Mouse (Mus musculus): ENCODE results near the gene 2210011C24Rik. TPM values are rescaled to one million over a fixed set of nuclear protein-coding genes. Genes with fewer than 3 reads are reported as not detected.

2210011C24Rik gene
- total RNA-seq, 2 experiments from 2014 or later = not detected

GRCm38 (mm10) chr8:83967701-83968100, 44.3 kb downstream of the 2210011C24Rik start:
- no peak for ATAC-seq (ENCODE audit: poor library complexity, severe bottlenecking)

GRCm38 (mm10) chr8:83964015-83964765, 47.8 kb downstream of the 2210011C24Rik start:
- no peak for ATAC-seq (ENCODE audit: poor library complexity, severe bottlenecking)

Other genes starting within 250 kb of the 2210011C24Rik start
- gene Adgrl1, start 112.1 kb downstream of the 2210011C24Rik start, total RNA-seq (2015) = 2.4 and 3.6 TPM in 2 replicates
- gene Adgrl1, start 112.1 kb downstream of the 2210011C24Rik start, total RNA-seq (2017) = 1.7 TPM in 2 replicates
- 0.09 and 0.31 TPM in 2 replicates for gene Gm10644, start 57.0 kb downstream of the 2210011C24Rik start, total RNA-seq (2015)
- 0.40 and 0.94 TPM in 2 replicates for gene Gm10644, start 57.0 kb downstream of the 2210011C24Rik start, total RNA-seq (2017)
- 87.3 and 95.0 TPM in 2 replicates for gene Asf1b, start 56.7 kb downstream of the 2210011C24Rik start, total RNA-seq (2015)
- gene Asf1b, start 56.7 kb downstream of the 2210011C24Rik start, total RNA-seq (2017) = 68.5 and 71.1 TPM in 2 replicates
- 19.6 and 21.6 TPM in 2 replicates for gene Prkaca, start 39.2 kb downstream of the 2210011C24Rik start, total RNA-seq (2015)
- 17.7 and 17.9 TPM in 2 replicates for gene Prkaca, start 39.2 kb downstream of the 2210011C24Rik start, total RNA-seq (2017)
- 63.0 and 69.1 TPM in 2 replicates for gene Samd1, start 14.5 kb downstream of the 2210011C24Rik start, total RNA-seq (2015)
- gene Samd1, start 14.5 kb downstream of the 2210011C24Rik start, total RNA-seq (2017) = 46.6 and 48.4 TPM in 2 replicates
- 0.16 TPM in 1 of 2 replicates, not detected in the other for gene 1700067K01Rik, start 10.7 kb downstream of the 2210011C24Rik start, total RNA-seq (2015)
- gene 1700067K01Rik, start 10.7 kb downstream of the 2210011C24Rik start, total RNA-seq (2017) = 0.41 TPM in 1 of 2 replicates, not detected in the other
- gene Palm3, start 9.3 kb upstream of the 2210011C24Rik start, total RNA-seq (2015) = not detected in 2 replicates
- gene Palm3, start 9.3 kb upstream of the 2210011C24Rik start, total RNA-seq (2017) = not detected in 2 replicates
- gene Il27ra, start 30.4 kb upstream of the 2210011C24Rik start, total RNA-seq (2015) = 1.5 and 2.2 TPM in 2 replicates
- 0.12 and 0.73 TPM in 2 replicates for gene Il27ra, start 30.4 kb upstream of the 2210011C24Rik start, total RNA-seq (2017)
- not detected in 2 replicates for gene Rln3, start 32.8 kb upstream of the 2210011C24Rik start, total RNA-seq (2015)
- gene Rln3, start 32.8 kb upstream of the 2210011C24Rik start, total RNA-seq (2017) = not detected in 2 replicates
- gene Gm10643, start 53.0 kb upstream of the 2210011C24Rik start, total RNA-seq (2015) = 1.0 and 1.4 TPM in 2 replicates
- gene Gm10643, start 53.0 kb upstream of the 2210011C24Rik start, total RNA-seq (2017) = 1.7 and 2.4 TPM in 2 replicates
- gene Rfx1, start 54.7 kb upstream of the 2210011C24Rik start, total RNA-seq (2015) = 9.9 and 10.6 TPM in 2 replicates
- gene Rfx1, start 54.7 kb upstream of the 2210011C24Rik start, total RNA-seq (2017) = 4.2 and 5.3 TPM in 2 replicates
- gene Dcaf15, start 92.6 kb upstream of the 2210011C24Rik start, total RNA-seq (2015) = 11.3 and 13.6 TPM in 2 replicates
- gene Dcaf15, start 92.6 kb upstream of the 2210011C24Rik start, total RNA-seq (2017) = 14.8 and 16.4 TPM in 2 replicates
- gene Podnl1, start 113.8 kb upstream of the 2210011C24Rik start, total RNA-seq (2015) = 0.21 and 0.65 TPM in 2 replicates
- 0.12 and 0.62 TPM in 2 replicates for gene Podnl1, start 113.8 kb upstream of the 2210011C24Rik start, total RNA-seq (2017)
- 9.0 and 12.9 TPM in 2 replicates for gene Cc2d1a, start 135.8 kb upstream of the 2210011C24Rik start, total RNA-seq (2015)
- gene Cc2d1a, start 135.8 kb upstream of the 2210011C24Rik start, total RNA-seq (2017) = 5.8 and 9.8 TPM in 2 replicates
- 0.07 and 0.09 TPM in 2 replicates for gene 4930432K21Rik, start 135.9 kb upstream of the 2210011C24Rik start, total RNA-seq (2015)
- gene 4930432K21Rik, start 135.9 kb upstream of the 2210011C24Rik start, total RNA-seq (2017) = 0.37 and 1.8 TPM in 2 replicates
- not detected in 2 replicates for gene Nanos3, start 173.0 kb upstream of the 2210011C24Rik start, total RNA-seq (2015)
- gene Nanos3, start 173.0 kb upstream of the 2210011C24Rik start, total RNA-seq (2017) = not detected in 2 replicates
- gene Zswim4, start 224.9 kb upstream of the 2210011C24Rik start, total RNA-seq (2015) = 6.2 and 6.5 TPM in 2 replicates
- gene Zswim4, start 224.9 kb upstream of the 2210011C24Rik start, total RNA-seq (2017) = 8.9 and 9.4 TPM in 2 replicates
- gene D8Ertd738e, start 237.5 kb upstream of the 2210011C24Rik start, total RNA-seq (2015) = 169 and 188 TPM in 2 replicates
- 99.7 and 113 TPM in 2 replicates for gene D8Ertd738e, start 237.5 kb upstream of the 2210011C24Rik start, total RNA-seq (2017)
- 11.6 and 13.5 TPM in 2 replicates for gene Mri1, start 245.2 kb upstream of the 2210011C24Rik start, total RNA-seq (2015)
- gene Mri1, start 245.2 kb upstream of the 2210011C24Rik start, total RNA-seq (2017) = 4.0 and 4.9 TPM in 2 replicates

Measured in megakaryocyte, adult 5-6 weeks (primary cell).